Mouse (Mus musculus): ENCODE results near the gene Prdm15.

Gene Prdm15

DNA sequence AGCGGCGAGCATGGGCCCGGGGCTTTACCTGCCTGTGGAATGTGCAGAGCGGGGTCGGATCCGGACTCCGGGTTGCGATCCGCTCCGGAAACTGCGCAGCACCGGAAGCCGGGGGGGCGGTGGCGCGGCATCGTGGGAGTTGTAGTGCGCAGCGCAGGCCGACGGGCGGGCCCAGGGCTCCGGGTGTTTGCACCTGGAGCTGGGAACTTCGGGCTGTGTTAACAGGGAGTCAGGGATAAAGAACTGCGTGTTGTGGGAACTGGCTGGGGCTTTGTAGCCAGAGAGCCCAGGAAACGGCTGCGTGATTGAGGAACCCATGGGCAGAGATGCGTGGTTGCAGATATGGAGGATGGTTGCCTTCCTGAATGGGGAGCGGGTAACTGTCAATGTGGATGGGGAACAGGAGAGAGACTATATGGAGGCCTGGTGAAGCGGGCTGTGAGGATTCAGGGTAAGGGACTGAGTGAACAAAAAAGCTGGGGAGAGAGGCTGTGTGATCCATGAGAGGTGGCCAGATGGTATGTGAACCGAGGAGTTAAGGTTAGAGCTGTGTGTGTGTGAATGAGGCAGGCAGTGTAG, at the start of gene Prdm15:
Prdm15 (minus strand) TSS at position 110 of the 579 bp plus-strand sequence.
- peak; percentile 91 for DNase-seq

DNA sequence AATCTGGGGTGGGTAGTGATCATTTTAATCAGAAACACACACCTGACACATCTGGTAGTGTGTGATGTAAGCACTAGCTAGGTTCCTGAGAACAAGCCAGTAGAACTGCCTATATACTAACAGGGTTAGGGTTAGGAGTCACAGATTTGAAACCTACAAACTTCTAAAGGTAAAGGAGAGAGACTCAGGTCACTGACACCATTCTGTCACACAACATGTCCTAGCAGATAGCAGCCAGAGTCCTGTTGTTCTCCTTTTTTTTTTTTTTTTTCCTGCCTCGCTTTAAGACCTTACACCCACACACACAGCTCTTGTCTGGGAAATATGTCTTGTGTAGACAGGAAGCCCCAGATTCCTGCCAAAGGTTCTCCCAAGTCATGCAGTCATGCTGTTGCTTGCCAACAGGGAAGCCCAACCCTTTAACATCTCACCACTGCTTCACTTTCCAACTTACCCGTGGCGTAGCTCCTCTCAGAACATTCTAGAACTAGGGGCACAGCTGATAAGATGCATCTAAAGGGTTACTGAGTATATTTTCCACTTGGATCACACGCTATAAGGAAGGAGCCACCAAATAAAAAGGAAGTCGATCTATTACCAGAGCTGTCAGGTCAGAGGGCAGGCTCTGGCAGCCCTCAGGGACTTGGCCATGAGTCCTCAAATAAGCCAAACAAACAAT, 45.8 kb upstream of the Prdm15 start:
- DNase-seq = peak; percentile 52

DNA sequence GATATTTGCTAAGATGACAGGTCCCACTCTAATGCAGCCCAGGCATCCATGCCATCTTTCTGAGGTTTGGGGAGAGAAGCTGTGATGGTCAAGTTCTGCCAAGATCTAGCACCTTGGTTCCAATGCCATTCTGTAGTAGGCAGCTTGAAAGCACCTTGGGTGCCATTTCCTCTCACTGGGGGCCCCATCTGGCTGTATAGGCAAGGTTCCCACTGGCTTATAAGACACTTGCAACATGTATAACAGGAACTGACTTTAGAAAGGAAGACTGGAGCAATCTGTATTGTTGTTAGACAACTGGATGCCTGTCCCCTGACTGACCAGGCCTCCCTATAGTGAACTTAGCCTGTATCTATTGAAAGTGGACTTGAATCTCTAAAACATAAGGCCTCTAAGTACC, 36.1 kb upstream of the Prdm15 start:
- no peak for DNase-seq

DNA sequence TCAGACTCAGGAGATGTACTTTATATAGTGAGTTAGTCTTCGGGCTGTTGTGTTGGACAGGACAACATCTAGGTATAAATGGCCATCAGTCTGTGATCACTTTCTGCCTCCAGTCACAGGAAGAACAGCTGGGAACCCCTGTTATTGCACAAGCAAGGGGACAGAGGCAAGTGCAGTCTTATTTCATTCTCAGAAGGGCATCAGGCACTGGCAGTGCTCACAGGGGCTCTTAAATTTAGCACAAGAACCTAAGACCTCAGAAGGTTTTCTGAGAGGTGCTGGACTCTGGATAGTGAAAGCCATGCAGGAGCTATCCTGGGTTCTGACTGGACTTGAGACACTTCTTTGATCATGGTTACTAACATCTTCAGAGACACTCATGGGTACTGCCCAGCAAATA, 32.0 kb upstream of the Prdm15 start:
- DNase-seq = no peak

DNA sequence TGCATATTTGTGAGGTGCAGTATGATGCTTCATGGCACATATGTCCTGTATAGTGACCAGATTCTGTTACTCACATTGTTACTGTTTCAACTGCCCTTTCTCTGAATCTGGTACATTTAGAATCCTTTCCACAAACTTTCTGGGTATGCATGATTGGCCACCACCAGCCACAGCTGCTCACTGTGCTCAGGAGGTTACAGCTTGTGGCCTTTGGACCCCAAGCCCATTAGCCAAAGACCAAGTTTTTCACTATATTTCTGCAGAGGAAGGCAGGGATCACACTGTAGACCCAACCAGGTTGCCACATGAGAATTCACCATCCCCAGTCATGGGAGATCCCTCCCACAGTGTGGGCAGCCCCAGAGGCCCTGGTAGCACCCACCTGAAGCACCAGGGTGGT, 31.2 kb upstream of the Prdm15 start:
- peak; percentile 14 for DNase-seq

DNA sequence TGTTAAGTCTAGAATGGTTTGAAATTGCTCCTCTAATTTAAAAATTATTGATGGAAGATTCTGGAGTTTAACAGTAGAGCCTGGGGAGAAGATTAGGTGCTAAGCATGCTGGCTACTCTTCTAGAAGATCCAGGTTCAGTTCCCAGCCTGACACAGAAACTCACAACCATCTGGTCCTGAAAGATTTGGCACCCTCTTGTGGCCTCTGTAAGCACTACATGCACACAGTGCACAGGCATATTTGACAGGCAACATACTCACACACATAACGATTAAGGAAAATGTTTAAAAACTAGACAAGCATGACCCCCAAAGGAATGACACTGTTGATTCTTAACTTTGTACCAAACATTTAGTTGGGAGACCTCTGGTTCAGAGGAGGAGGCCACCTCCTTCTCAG, 27.5 kb upstream of the Prdm15 start:
- DNase-seq = peak; percentile 71

DNA sequence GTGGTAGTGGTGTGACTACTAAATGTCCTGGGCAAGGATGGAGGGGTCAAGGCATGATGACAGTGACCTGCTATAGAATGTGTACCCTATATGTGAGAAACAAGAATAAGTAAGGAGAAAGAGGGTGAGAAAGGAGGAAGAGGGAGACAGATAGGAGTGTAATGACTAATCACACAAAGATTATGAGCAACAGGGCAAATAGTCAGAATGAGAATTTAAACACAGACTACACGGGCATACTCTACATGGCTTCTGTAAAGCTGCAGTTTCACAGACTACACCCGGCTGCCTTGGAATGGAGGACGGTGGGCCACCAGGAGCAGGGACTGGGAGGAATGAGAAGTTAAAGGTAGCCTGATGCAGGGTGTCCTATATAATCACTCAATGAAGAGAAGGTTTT, 25.9 kb upstream of the Prdm15 start:
- no peak for DNase-seq

DNA sequence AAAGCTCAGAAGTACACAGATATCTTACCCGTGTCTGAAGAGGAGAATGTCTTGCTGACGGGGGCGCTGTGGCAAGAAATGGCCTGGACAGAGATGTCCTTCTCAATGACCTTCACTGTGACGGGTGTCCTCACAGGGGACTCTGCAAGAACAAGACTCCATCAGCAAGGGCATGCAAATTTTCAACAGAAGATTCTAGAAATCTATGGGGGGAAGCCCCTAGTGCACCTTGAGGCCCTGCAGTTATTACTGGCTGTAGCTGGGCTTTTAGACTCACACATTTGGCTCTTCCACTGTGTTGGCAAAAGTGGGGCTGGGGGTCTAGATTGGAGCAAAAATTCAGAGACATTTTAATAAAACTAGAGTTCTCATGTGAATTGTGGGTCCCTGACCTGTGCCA, 23.5 kb upstream of the Prdm15 start:
- DNase-seq = no peak

DNA sequence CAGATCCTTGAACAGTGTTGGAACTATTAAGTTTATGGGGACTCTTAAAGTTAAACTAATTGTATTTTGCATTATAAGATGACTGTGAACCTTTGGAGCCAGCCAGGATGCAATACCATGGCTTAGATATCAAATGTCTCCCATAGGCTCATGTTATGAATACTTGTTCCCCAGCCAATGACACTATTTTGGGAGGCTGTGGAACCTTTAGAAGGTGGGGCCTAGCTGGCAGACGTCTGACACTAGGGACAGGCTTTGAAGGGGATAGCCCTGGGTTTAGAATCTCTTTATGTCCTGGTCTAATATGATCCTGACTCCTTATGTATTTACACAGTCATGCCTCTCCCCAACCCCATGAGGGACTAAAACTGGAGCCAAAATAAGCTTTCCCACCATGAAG, 22.7 kb upstream of the Prdm15 start:
- no peak for DNase-seq

DNA sequence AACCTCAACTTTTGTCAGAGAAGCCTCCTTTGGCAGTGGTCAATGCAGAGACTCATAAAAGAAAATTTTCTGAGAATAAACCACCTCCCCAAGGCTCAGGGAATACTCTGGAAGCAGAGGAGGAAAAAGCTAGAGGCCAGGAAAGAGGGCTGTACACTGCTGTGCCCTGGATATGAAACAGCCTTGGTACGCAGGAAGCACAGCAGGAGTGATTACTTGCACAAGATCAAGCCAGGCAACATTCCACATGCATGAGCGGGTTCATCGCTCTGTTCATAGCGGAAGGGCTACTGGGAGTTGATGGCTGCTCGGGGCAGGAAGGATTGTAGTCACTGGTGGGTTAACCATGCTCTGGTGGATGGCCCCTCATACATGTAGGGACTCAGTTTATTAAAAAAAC, 21.0 kb upstream of the Prdm15 start:
- DNase-seq = no peak

DNA sequence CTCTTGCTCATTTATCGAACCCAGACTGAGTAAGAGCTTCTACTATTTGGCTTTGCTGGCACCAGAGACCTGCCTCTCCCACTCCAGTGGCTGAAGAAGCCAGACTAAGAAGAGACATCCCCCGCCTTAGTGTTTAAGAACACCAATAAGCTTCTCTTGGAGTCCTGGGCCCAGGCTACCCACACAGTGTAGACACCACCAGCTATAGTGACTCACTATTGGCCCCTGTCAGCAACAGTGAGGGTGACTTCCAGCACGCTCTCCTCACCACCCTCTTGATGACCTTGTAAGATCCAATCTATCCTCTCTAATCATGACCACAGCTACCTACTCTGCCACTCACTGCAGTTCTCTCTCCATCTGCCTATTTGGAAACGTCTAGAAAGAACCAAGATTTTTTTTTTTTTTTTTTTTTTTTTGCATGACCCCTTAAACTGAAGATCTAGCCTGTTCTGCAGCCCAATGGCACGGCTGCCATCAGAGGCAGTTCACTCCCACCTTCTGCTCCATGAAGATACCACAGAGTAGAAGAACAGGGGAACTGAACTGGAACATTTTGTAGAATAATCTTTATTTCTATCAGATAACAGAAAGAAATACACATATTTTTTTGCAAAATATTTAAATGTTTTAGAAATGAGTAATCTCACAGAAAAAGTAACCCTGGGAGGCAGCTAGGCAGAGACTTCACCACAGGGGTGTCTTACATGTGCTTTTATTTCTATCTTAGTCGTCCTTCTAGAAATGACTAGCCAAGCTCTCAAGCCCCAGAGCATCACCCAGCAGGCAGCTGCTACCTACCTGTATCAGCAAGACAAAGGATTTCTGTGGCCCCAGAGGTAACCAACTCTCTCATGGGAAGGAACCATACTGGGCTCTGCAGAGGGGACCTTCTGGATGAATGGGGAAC, 17.8 kb upstream of the Prdm15 start:
- no peak for DNase-seq

DNA sequence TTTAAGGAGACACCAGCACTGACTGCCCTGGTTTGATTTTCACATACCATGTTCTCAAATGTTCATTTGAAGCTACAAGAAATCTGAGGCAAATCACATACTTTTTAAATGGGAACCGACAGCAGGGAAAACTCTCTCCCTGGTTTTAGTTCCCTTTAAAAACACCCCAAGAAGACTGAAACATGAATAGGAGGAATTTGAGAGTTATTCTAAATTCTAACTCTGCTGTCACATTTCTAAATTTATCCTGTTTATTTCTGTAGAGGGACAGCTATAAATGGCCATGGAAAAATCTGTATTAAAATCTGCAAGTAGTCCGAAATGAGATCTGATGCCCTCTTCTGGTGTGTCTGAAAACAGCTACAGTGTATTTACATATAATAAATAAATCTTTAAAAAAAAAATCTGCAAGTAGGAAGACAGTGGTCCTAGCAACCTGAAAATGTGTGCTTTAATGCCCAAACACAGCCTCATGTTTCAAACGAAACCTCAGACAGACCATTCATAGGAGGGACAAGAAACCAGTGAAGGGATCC, 12.3 kb upstream of the Prdm15 start:
- no peak for DNase-seq

DNA sequence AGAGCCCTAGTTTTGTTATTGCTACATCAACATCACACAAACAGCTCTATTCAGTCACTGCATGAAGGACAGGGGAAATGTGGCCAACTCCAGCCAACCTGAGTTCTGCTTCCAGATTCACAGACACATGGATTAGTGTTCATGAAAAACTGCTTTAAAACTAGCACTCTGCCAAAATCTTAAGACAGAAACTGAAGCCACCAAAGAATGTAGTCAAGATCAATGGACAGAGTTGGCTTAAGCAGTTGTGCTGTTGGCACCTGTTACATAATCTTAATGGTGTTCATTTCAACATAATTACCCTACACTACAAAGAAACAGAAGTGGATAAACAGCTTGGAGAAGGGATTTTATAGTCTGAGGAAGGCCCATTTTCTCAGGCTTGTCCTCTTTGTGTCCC, 4.4 kb upstream of the Prdm15 start:
- no peak for DNase-seq

DNA sequence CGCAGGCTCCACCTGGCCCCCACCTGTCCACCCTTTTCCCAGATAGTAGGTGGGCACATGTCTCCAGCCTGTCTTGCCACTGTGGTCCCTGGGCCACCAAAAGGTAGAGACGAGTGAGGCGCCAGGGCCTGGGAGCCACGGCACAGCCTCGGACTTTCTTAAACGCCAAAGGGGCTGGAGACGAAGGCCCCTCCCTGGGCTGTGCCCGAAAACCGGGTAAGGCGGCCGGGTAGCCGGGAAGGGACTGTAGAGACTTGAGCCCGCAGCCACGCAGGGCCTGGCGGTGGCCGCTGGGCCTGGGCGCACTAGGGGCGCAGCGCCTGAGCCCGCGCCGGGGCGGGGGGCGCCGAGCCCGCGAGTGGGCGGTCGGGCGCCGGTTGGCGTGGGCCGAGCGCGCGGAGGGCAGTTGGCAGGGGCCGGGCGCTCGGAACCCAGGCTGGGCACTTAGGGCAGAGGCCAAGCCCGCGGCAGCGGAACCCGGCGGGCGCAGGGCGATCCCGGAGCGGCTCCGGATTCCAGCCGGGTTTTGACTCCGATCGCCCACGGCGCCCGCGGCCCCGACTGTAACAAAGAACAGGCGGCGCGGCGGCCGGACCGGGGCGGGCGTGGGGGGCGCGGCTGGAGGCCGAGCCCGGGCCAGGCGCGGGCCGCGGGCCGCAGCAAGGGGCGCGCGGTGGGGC, 449 bp downstream of the Prdm15 start:
- peak; percentile 88 for DNase-seq

DNA sequence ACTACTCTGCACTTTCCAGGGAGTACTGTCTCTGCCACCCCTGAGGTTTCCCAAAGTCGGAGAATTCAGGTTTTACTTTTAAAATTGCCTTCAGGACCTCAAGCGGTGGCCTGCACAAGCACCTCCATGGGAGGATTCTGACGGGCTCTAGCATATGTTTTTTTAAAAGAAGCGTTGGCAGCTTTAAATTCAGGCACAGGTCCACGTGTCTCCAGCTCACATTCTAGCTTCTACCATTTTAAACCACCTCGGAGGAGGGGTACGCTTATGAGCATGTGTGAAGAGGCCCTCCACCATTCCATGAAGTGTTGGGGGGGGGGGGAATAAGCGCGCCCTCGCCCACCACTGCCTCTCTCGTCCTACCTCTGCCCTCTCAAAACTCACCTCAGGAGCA, 986 bp downstream of the Prdm15 start:
- no peak for DNase-seq

DNA sequence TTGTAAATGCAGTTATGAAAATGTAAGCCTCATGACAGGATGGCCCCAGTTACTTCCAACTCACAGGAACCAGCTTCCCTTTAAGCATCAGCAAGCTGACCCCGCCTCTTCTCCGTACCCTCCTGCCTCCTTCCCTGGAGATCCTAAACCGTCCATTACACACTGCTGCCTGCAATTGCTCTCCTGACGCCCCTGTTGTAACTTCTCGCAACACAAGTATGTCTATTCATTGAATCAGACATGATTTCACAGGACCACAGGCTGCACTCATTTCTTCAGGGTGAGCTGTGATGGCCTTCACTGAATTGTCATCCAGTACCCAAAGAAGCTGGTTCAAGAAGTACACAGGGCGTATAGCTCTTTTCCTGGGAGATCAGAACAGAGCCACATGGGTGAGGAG, 2.8 kb downstream of the Prdm15 start:
- DNase-seq = no peak

DNA sequence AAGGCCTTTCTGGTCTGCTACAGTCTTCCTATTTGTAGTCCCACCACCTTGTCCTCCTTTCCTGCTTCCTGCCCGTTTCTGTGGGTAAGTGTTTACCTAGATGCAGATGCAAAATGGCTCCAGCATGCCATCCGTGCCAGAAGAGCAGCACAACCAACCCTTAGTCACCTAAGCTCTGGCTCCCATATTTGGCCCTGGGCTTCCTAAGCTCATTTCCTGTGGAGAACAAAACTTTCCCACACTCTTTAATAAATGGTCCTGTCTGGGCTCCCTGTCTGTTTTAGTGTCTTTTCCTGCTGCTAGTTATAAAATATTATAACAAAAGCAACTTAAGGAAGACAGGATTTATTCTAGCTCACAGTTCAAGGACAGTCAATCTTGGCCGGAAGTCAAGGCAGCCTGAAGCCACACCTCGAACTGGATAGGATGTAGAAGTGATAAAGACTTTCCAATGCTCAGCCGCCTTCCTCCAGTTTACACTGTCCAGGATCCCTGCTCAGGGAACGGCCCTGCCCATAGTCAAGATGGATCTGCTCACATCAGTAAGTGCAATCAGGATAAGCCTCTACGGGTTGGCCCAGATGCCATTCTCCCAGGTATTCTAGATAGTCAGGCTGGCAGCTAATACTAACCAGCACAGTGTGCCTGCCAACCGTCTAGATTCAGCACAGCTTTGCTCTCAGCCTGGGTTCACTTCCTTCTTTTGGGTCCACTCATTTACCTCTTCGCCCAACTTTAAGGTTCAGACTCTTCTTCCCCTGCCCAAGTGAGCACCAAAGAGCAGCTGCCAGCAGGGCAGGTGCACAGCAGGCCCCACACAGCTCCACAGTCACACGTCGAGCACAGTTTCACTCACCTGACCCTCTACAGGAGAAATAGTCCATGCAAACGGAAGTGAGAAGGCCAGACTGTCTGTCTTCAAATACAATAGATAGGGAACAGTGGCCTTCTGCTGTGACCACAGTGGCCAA, 6.4 kb downstream of the Prdm15 start:
- no peak for DNase-seq

DNA sequence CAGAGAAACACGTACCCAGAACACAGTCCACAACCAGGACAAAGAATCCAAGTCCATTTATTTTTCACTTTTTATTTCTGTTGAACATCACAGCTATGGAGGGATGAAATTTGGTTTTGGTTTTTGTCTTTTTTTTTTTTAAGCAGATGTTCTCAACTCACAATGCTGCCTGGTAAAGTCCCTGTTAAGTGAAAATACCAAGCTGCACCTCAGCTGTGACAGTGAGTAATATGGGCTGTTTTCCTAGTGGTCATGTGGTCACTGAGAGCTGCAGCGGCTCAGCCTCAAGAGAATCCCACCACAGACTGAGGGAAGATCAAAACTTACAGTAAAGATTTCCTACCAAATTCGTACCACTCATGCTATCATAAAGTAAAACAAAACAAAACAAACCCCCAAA, 19.5 kb downstream of the Prdm15 start:
- DNase-seq = no peak

DNA sequence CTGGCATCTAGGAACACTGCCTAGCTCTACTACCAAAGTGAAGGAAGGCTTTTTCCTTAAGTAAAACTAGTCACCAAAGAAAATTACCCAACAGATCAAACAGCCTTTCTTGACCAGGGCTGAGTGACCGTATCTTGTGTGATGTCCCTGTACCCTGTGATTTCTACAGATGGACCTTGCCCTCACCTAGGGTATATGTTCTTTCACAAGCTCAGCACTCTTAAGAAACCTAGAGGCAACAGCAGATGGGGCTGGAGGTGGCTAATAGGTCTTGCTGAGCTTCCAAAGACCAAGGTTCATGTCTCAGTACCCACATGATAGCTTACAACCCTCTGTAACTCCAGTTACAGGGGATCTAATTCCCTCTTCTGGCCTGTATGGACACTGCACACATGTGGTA, 23.4 kb downstream of the Prdm15 start:
- DNase-seq = no peak

DNA sequence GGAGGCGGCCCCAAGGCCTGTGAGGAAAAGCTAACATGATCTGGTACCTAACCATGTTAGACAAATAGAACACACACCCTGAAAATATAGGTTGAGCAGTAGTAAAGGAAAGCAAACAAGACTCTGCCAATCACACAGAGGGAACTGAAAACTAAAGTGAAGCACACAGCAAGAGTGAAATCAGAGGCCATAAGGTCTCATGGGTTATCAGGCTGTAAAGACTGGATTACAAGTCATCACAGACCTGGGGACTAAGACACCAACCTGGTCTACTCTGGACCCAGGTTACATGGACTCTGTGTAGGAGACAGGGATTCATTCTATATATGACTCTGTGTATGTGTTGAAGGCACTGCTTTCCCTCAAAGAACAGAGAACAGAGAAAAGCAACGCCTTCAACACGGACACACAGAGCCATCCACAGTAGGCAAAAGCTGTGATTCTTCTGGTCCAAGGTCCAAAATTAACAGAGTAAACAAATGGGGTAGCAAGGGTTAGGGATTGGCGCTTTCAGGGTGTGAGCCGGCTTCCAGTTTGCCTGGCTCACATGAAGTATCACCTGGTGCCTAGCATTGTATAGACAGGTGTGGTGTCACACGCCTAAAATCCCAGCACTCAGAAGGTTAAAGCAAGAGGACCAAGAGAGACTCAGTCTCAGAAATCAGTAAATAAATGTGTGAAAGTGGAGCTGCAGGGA, 28.2 kb downstream of the Prdm15 start:
- DNase-seq = no peak

DNA sequence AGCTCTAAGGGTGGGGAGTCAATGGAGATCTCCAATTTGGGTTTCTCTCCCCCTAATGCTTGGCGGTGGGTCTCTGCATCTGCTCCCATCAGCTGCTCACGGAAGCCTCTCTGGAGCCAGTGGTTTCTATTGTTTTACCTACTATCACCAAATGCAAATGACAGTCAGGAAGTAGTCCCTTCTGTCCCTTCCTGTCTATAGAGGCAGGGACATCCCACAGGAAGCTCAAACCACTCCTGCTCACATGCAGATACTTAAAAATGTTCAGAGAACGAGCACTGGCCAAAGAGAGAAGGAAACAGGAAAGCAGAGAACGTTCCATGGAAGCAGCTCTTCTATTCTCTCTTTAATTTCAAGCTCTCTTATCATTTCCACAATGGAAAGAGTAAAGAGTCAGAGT, 32.1 kb downstream of the Prdm15 start:
- DNase-seq = no peak

Measured in kidney, adult 18-20 months (tissue).